Mouse (Mus musculus): ENCODE measurements around the gene Scn5a. TPM values are rescaled to one million over a fixed set of nuclear protein-coding genes. Genes with fewer than 3 reads are reported as not detected.
A peak's percentile ranks its signal among the peaks of the same experiment; 100 is the strongest.

The Scn5a gene
- total RNA-seq, 4 experiments from 2014 or later, result 0.93 to 1.5 (median 1.2) TPM

- peak; percentile 56 to 58 for DNase-seq (ENCODE audit: low spot score in 2 of 2)
These were observed 67.9 kb downstream of the Scn5a start for GRCm38 (mm10) chr9:119510902-119511301.

- no peak for DNase-seq (ENCODE audit: low spot score in 2 of 2)
These were observed 73.7 kb downstream of the Scn5a start for GRCm38 (mm10) chr9:119504981-119505658.

GRCm38 (mm10) chr9:119503613-119504012 is 75.2 kb downstream of the Scn5a start:
- DNase-seq (ENCODE audit: low spot score in 2 of 2), result no peak

- no peak for DNase-seq (ENCODE audit: low spot score in 2 of 2)
These were observed 79.9 kb downstream of the Scn5a start for GRCm38 (mm10) chr9:119498885-119499284.

- DNase-seq (ENCODE audit: low spot score in 2 of 2), result no peak
These were observed 80.6 kb downstream of the Scn5a start for GRCm38 (mm10) chr9:119498247-119498607.

GRCm38 (mm10) chr9:119497546-119498246 is 81.1 kb downstream of the Scn5a start:
- DNase-seq (ENCODE audit: low spot score in 2 of 2), result no peak

- DNase-seq (ENCODE audit: low spot score in 2 of 2), result no peak
These were observed 81.9 kb downstream of the Scn5a start for GRCm38 (mm10) chr9:119496960-119497359.

- no peak for DNase-seq (ENCODE audit: low spot score in 2 of 2)
These were observed 82.5 kb downstream of the Scn5a start for GRCm38 (mm10) chr9:119496354-119496753.

- no peak for DNase-seq (ENCODE audit: low spot score in 2 of 2)
These were observed 93.9 kb downstream of the Scn5a start for GRCm38 (mm10) chr9:119484868-119485267.

GRCm38 (mm10) chr9:119484420-119484819 is 94.4 kb downstream of the Scn5a start:
- no peak for DNase-seq (ENCODE audit: low spot score in 2 of 2)

GRCm38 (mm10) chr9:119483554-119484353 is 95.1 kb downstream of the Scn5a start:
- no peak for DNase-seq (ENCODE audit: low spot score in 2 of 2)

- DNase-seq (ENCODE audit: low spot score in 2 of 2), result no peak
These were observed 97.2 kb downstream of the Scn5a start for GRCm38 (mm10) chr9:119481612-119482011.

GRCm38 (mm10) chr9:119479297-119479696 is 99.5 kb downstream of the Scn5a start:
- DNase-seq (ENCODE audit: low spot score in 2 of 2), result no peak

GRCm38 (mm10) chr9:119478345-119478744 is 100.5 kb downstream of the Scn5a start:
- DNase-seq (ENCODE audit: low spot score in 2 of 2), result no peak

GRCm38 (mm10) chr9:119477754-119478153 is 101.1 kb downstream of the Scn5a start:
- no peak for DNase-seq (ENCODE audit: low spot score in 2 of 2)

GRCm38 (mm10) chr9:119474717-119475611 is 103.9 kb downstream of the Scn5a start:
- DNase-seq (ENCODE audit: low spot score in 2 of 2), result no peak

GRCm38 (mm10) chr9:119473608-119474164 is 105.1 kb downstream of the Scn5a start:
- DNase-seq (ENCODE audit: low spot score in 2 of 2), result no peak

GRCm38 (mm10) chr9:119473011-119473410 is 105.8 kb downstream of the Scn5a start:
- no peak for DNase-seq (ENCODE audit: low spot score in 2 of 2)

GRCm38 (mm10) chr9:119472412-119472918 is 106.4 kb downstream of the Scn5a start:
- DNase-seq (ENCODE audit: low spot score in 2 of 2), result no peak

- no peak for DNase-seq (ENCODE audit: low spot score in 2 of 2)
These were observed 109.0 kb downstream of the Scn5a start for GRCm38 (mm10) chr9:119469691-119470353.

Measured in layer of hippocampus, adult 8-10 months (tissue).